Mouse (Mus musculus): Measurements from ENCODE around the gene Ebi3.

The Ebi3 gene

DNA sequence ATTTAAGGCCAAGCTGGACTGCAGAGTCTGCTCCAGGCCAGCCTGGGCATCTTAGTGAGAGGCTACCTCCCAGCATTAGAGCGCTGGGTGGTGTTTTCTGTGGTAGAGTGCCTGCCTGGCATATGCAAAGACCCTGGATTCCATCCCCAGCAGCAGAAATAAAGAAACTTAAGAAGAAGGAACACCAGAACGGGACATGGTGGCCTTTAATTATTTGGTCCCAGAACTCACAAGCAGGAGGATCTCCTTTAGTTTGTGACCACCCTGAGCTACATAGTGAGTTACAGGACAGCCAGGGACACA is 6.1 kb downstream of the Ebi3 start:
- no peak for DNase-seq (ENCODE audit: low spot score in 2 of 2)

DNA sequence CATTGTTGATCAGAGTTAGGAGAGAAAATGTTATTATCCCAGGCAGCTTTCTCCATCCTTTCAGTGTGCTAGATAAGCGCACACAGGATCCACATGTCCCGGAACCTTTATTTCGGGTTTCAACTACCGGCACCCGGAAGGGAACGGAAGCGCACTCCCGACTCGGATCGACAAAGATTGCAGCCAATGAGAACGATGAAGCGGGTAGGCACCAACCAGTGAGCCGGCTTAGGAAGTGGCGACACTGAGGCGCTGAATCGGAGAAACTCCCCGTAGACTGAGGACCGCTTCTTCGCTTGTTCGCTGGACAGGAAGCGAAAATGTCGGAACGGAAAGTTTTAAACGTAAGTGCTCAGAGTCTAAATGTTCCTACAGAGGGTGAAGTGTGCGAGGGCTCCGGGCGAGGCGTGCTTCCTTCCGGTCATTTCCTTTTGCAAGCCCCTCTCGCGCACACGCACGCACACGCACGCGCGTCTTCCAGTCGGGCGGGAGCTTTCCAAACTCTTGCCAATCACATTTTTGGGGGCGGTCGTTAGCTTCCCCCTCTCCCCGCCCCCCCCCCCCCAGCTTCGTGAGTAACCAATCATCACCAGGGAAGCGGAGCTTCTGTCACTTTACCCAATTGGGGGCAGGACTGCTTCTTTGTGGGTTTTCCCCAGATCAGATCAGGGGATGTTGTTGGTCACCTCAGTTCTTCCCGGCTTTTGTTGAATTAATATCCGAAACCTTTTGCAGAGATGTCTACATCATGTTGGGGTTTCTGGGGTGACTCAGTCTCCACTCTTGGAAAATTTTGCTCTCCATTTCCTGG is 6.7 kb downstream of the Ebi3 start, which contains the start of gene Yju2:
Yju2 (plus strand) TSS at position 182 of the 811 bp plus-strand sequence.
- DNase-seq (ENCODE audit: low spot score in 2 of 2) = peak; percentile 90 to 93

DNA sequence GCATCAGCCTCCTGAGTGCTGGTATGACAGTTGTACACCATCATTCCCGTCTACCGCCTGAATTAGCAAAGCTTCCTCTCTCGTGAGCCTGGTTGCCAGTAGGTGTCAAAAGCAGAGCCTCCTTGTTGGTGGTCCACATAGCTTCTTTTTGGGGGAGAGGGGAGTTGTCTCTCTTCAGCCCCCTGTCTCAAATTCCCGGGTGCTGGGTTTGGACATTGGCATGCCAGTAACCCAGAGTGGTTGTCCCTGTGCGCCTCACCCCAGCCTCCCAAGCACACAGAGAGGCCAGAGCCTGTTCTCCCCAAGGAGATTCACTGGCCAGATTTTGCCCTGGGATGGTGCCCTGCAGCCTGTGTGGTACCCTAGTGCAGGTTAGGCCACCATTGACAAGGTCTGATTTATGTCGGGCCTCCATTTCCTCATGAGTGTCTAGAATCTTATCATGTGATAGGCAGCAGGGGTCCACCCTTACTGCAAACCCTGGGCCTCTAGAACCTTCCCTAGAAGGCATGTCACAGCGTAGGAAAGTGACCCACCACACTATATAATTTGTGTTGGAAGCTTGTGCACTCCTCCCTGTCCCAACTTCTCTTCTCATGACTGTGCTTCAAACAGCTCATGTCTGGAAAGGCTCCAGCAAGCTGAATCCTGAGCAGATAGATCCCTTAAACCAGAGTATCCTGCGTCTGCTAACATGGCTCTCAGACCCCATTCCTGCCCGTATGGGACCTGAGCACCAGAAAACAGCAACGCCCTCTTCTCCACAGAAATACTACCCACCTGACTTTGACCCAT is 7.7 kb downstream of the Ebi3 start:
- no peak for DNase-seq (ENCODE audit: low spot score in 2 of 2)

DNA sequence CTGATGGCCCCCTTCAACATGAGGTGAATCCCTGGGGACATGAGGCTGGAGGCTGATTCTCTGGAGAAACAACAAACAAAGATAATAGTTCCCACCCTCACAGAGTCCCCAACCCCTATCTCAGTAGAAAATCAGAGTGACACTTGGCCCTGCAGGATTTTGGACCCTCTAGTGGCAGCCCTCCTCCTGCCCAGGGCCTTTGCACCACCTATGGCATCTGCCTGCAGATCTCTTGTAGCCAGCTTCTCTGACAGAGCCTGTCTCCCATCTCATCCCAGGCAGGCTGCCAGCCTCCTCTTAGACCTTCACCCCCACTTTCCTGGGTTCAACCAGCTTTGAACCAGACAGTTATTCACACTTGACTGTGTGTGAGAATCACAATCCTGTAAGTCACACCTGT is 8.4 kb downstream of the Ebi3 start:
- no peak for DNase-seq (ENCODE audit: low spot score in 2 of 2)

DNA sequence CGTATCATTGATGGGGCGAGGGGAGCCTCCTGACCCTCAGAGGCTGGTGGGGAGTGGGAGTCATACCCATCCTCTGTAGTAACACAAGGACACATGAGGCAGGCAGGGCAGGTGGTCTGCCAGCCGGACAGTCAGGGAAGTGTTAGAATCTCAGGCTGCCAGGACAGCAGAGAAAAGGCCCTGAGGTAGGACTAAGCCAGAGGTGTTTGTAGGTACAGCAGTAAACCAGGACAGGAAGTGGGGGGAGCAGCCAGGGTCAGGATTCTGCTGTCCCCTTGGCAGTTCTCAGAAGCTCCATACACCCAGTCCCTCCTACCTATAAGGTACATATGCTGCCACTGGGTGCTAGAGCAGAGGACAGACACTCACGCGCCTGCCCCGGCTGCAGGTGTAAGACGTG is 9.2 kb downstream of the Ebi3 start:
- no peak for DNase-seq (ENCODE audit: low spot score in 2 of 2)

DNA sequence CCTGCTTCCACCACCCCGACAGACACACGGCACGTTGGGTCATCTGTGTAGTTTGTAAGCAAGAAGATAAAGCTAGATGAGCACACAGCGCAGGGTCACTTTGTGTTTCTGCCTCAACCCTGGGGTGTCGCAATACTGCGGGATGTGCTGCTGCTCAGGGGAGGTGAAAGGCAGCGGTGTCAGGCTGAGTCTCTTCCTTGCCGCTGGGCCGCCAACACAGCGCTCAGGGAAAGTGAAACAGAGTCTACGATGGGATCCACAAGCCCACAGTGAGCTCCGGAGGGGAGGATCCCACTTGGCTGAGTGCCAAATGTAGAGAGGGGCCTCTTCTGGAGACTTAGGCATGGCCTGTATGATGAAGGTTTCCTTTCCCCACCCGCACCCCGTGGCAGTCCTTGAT is 10.7 kb downstream of the Ebi3 start:
- DNase-seq (ENCODE audit: low spot score in 2 of 2) = peak in 1 of 2 experiments; percentile 2

DNA sequence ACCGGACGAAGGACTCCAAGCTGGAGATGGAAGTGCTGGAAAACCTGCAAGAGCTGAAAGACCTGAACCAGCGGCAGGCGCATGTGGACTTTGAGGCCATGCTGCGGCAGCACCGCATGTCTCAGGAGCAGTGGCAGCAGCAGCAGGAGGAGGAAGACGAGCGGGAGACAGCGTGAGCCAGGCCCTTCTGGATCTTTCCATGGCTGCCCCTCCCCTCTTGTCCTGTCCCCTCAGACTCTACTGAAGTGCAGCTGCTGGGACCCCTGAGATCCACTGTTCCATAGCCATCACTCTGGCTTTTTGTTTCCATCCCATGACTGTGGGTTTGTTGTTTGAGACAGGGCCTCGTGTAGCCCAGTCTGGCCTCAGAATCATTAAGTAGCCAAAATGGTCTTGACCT is 12.1 kb downstream of the Ebi3 start:
- DNase-seq (ENCODE audit: low spot score in 2 of 2) = no peak

DNA sequence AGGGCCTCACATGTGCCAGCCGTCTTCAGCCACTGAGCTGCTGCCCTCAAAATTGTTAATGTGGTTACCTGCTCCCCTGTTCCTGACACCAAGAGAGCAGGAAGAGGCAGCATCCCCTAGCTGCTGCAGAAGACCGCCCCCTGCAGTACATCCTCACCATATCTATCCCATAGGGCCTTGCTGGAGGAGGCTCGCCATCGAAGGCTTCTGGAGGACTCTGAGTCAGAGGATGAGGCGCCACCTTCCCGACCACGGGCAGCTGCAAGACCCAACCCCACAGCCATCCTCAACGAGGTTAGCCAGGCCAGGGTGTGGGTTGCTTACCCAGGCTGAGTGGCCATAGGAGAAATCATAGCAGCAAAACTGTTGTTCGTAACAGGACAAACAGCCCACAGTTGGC is 12.6 kb downstream of the Ebi3 start:
- DNase-seq (ENCODE audit: low spot score in 2 of 2) = no peak

DNA sequence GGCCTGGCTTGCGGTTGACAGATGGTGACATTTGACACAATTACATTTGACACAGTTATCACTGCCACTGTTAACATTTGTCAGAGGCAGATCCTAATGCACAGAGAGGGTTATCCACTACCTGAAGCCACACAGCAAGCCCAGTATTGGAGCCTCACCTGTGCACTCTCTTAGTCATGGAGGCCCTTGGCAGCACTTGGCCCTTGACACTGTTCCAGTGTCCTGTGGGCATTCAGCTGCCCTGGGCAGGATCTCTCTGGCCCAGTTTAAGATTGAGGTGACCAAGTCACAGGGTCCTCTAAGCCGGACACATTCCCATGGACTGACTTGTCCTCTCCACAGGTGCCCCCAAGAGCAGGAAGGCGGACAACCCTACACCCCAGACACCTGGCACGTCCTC is 14.7 kb downstream of the Ebi3 start:
- no peak for DNase-seq (ENCODE audit: low spot score in 2 of 2)

DNA sequence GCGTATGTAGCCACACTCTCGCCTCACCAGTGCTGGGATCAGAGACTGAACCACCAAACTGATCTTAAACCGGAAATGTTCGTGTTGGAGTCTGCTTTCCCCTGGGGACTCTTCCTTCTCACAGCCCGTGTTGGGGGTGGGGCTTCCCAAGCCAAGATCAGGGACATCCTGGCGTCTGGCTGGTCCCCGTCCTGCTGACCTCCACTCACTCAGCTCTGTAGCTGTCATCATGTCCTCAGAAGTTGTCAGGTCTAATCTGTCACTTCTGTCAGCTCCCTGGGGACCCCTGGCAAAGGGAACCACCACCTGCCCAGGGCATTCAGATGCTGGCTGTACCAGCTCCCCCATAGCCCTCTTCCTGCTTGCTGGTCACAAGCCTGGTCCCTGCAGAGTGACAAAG is 15.8 kb downstream of the Ebi3 start:
- no peak for DNase-seq (ENCODE audit: low spot score in 2 of 2)

DNA sequence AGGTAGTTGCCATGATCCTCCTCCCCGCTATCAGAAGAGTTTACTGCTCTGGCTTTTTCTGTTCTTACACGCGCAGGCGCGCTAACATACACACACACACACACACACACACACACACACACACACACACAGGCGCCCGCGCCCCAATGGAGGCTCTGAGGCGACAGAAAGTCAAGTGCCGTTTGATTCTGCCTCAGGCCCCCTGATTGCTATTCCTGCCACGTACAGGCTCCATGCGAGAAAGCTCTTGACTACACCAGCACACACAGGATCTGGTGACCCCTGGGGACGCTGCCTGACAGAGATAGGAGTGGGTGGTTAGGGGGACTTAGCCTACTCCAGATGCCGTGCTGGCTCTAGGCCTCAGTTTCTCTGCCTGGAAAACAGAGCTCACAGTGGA is 17.1 kb downstream of the Ebi3 start:
- no peak for DNase-seq (ENCODE audit: low spot score in 2 of 2)

DNA sequence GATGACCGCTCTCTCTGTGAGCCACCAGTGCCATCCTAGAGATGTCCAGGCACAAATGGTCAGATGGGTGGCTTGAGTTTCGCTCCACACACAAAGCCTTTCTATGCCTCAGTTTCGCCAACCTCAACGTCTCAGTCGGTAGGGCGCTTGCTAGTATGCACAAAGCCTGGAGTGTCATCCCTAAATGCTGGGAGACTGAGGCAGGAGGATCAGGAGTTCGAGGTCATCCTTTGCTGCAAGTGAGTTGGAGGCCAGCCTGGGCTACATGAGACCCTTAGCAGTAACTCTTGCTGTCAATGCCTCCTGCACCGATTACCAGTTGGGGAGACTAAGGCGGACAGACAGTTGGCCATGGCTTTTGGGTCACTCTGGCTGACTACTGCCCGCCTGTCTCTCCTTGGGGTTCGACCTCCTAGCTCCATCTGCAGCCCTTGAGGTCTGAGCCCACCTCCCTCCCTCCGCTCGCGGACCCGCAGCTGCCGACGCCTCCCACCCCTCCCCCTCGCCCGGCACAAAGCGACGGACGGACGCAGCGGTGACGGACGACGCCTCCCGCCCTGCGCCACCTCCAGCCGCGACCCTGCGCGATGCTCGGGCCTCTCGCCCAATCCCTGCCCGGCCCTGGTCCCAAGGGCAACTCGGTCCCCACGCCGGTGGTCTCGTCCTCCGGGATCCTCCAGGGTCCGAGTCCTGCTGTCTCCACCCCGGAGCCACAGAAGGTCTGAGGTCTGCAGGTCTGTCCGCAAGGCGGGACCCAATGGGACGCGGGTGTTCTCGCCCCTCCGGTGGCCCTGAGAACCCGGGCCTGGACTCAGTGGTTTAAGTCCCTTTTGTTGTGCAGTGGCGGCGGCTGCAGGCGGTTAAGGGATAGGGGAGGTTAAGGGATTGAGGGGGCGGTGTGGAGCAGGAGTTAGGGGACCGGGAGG is 17.8 kb downstream of the Ebi3 start, which contains the start of gene Shd:
Shd (plus strand) TSS at position 502 of the 926 bp plus-strand sequence.
- no peak for DNase-seq (ENCODE audit: low spot score in 2 of 2)

DNA sequence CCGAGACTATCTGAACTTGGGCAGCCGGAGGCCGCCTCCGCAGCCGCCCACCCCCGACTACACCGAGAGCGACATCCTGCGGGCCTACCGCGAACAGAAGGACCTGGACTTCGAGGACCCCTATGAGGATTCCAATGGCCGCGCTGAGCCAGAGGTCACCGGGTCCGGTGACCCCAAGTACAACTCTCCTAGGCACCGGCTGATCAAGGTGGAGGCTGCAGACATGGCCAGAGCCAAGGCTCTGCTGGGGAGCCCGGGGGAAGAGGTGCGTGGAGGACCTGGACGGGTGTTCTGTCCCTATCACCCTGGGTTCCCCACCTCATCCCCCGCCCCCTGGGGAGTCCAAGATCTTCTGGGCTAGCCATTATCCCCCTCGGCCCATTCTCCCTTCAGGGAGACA is 19.0 kb downstream of the Ebi3 start:
- no peak for DNase-seq (ENCODE audit: low spot score in 2 of 2)

DNA sequence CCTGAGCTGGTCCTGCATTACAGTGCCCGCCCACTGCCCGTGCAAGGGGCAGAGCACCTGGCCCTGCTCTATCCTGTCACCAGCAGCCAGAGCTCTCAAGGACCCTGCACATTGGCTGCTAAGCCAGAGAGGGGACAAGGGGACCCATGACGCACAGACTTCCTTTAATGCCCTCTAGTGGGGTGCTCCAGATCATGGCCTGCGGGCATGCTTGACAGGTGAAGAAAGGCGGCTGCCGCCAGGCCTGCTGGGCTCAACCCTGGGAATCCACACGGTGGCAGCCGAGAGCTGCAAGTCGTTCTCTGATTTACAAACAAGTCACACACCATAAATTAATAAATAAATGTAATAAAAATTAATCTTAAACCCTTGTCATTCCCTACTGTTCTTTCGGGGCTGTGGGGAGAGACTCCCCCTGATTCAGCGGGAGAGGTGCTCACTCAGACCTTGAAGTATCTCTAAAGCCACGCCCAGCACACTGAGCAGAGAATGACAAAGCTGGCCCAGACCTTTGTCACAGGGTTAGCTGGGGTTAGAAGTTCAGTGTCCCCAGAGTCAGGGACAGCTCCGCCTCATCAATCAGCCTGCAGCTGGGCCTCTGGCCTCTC is 23.9 kb downstream of the Ebi3 start:
- DNase-seq (ENCODE audit: low spot score in 2 of 2) = peak in 1 of 2 experiments; percentile 75

DNA sequence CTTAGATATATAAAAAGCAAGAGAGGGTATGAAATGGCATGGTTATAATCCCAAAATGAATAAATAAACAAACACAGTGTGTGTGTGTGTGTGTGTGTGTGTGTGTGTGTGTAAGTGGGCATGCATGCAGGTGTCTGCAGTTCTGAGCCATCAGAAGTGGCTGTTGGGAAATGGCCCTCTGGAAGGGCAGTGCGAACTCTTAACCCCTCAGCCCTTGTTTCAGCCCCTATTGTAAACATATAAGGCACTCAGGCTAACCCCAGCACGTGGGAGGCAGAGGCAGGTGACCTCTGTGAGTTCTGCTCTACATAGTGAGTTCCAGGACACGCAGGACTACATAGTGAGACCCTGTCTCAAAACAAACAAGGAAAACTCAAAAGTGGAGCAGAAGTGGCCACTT is 24.9 kb downstream of the Ebi3 start:
- no peak for DNase-seq (ENCODE audit: low spot score in 2 of 2)

DNA sequence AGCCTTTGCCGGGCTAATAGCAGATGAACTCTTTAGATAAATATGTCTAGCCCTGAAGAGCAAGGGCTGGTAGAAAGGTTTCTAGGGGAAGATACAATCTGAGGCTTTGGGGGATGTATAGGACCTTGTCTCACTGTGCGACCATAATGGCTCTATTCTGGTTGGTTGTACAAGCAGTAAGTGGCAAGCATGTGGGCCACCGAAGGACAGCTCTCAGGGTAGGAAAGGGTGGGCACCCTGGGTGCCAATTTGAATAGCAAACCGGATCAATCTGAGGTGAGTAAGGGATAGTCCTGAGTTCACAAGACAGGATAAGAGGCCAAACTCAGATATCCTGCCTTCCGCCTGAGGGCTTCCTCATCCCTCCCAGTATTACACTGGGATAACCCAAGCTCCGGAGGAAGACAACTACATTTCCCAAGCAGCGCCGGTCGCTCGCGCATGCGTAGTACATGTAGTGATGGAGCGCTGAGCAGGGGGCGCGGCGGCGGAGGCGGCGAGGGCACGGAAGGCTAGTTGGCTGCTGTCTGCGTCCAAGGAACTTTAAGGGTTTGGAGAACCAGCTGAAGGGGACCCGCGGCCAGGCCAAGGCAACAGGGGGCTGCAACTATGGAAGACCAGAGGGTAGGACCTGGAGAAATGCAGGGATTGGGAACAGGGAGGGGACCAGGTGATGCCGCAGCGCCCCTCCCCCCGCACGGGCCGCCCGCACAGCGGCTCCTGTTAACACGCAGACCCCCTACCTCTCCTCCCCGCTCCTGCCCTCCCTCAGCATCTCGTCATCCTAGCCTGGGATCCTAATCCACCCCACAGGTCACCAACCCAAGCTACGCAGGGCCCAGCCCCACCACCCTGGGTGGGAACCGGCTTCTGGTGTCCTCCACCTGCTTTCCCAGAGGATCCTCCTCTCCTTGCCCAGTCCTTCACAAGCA is 33.9 kb downstream of the Ebi3 start, which contains the start of gene Fsd1:
Fsd1 (plus strand) TSS at position 480 of the 932 bp plus-strand sequence.
- peak; percentile 75 to 77 for DNase-seq (ENCODE audit: low spot score in 2 of 2)

DNA sequence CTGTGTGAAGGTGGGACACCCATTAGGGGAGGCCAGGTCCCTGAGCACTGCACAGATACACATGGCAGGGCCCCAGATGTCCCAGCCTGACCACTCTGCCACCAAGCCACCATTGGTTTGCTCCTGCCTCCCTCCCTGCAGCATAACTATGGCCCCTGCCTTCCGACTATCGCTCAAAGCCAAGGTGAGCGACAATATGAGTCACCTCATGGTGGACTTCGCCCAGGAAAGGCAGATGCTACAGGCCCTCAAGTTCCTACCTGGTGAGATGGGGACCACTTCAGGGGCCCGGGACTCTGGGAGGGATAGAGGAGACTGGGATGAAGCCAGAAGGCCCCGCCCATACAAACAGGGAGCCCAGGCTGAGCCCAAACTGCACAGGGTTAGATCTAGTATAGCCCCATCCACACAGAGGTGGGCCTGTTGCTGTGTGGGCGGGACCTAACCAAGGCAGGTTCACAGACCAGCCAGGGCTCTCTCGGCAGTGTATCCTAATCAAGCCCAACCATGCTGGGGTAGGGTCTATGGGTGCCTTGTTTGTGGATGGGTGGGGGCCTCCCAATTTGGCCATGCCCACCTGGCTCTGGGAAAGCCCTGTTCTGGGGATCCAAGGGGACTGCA is 37.9 kb downstream of the Ebi3 start:
- DNase-seq (ENCODE audit: low spot score in 2 of 2) = no peak

DNA sequence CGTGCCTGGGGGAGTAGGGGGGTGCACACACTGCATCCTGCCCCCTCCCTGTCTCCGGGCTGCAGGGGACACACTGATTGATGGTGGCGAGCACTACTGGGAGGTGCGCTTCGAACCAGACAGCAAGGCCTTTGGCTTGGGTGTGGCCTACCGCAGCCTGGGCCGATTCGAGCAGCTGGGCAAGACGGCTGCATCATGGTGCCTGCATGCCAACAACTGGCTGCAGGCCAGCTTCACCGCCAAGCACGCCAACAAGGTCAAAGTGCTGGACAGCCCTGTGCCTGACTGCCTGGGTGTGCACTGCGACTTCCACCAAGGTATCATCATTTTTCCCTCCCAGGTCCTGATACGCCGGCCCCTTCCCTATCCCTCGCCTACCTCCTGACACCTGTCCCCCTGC is 43.6 kb downstream of the Ebi3 start:
- no peak for DNase-seq (ENCODE audit: low spot score in 2 of 2)

DNA sequence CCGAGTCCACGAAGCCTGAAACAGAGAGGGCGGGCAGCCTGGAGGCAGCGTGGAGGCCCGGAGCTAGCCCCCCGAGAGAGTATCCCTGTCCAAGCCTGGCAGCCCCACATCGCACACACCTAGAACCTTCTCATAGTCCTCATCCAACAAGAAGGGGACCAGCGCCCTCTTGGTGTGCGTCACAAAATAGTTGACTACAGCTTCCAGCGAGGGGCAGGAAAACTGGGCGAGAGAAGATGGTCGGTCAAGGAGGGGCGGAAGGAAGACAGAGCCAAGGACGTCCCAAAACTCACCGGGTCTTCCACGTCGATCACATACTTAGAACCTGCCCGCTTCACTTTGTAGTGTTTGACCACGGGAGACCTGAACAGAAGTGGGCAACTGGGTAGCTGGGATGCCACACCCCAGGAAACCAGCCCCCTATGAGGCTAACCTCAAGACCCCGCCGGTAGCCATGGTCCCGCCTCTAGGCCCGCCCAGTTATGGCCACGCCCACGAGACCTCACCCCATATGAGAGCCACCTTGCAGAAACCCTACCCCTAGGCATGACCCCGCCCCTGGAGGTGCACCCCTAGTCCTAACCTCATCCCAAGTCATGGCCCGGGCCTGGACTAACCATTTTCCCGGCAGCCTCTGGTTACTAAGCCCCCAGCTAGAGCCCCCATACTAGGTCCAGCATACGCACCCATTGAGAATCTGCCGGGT is 47.5 kb downstream of the Ebi3 start:
- DNase-seq (ENCODE audit: low spot score in 2 of 2) = no peak
